Mouse (Mus musculus): ENCODE measurements around the gene Ttc39b.
A peak's percentile ranks its signal among the peaks of the same experiment; 100 is the strongest.
"Not testable (repeated sequence)": the region's sequence is repeated elsewhere in the genome, so short reads cannot be mapped to it uniquely, and the experiment has no call there.

Gene Ttc39b

GRCm38 (mm10) chr4:83273616-83274050, 50.4 kb downstream of the Ttc39b start:
- no peak for DNase-seq (ENCODE audit: low spot score in 2 of 2)

- no peak for DNase-seq (ENCODE audit: low spot score in 2 of 2)
Observed at GRCm38 (mm10) chr4:83272917-83273615, 51.0 kb downstream of the Ttc39b start.

GRCm38 (mm10) chr4:83270481-83270880, 53.6 kb downstream of the Ttc39b start:
- DNase-seq (ENCODE audit: low spot score in 2 of 2), result no peak

GRCm38 (mm10) chr4:83269614-83270013, 54.4 kb downstream of the Ttc39b start:
- DNase-seq (ENCODE audit: low spot score in 2 of 2), result no peak

GRCm38 (mm10) chr4:83265926-83266692, 57.9 kb downstream of the Ttc39b start:
- DNase-seq (ENCODE audit: low spot score in 2 of 2), result no peak

GRCm38 (mm10) chr4:83264832-83265231, 59.2 kb downstream of the Ttc39b start:
- no peak for DNase-seq (ENCODE audit: low spot score in 2 of 2)

- no peak for DNase-seq (ENCODE audit: low spot score in 2 of 2)
Observed at GRCm38 (mm10) chr4:83261998-83262397, 62.1 kb downstream of the Ttc39b start.

GRCm38 (mm10) chr4:83259690-83260089, 64.4 kb downstream of the Ttc39b start:
- DNase-seq (ENCODE audit: low spot score in 2 of 2), result no peak

- no peak for DNase-seq (ENCODE audit: low spot score in 2 of 2)
Observed at GRCm38 (mm10) chr4:83258273-83258672, 65.8 kb downstream of the Ttc39b start.

GRCm38 (mm10) chr4:83257279-83258260, 66.5 kb downstream of the Ttc39b start:
- no peak for DNase-seq (ENCODE audit: low spot score in 2 of 2)

GRCm38 (mm10) chr4:83256779-83257178, 67.3 kb downstream of the Ttc39b start:
- DNase-seq (ENCODE audit: low spot score in 2 of 2), result no peak

GRCm38 (mm10) chr4:83254941-83255340, 69.1 kb downstream of the Ttc39b start:
- DNase-seq (ENCODE audit: low spot score in 2 of 2), result no peak

- DNase-seq (ENCODE audit: low spot score in 2 of 2), result no peak
Observed at GRCm38 (mm10) chr4:83253679-83254078, 70.4 kb downstream of the Ttc39b start.

GRCm38 (mm10) chr4:83243706-83244105, 80.3 kb downstream of the Ttc39b start:
- DNase-seq (ENCODE audit: low spot score in 2 of 2), result no peak

- no peak for DNase-seq (ENCODE audit: low spot score in 2 of 2)
Observed at GRCm38 (mm10) chr4:83241630-83242029, 82.4 kb downstream of the Ttc39b start.

GRCm38 (mm10) chr4:83237656-83238055, 86.4 kb downstream of the Ttc39b start:
- DNase-seq (ENCODE audit: low spot score in 2 of 2), result no peak

GRCm38 (mm10) chr4:83235304-83235703, 88.8 kb downstream of the Ttc39b start:
- DNase-seq (ENCODE audit: low spot score in 2 of 2), result not testable (repeated sequence)

- DNase-seq (ENCODE audit: low spot score in 2 of 2), result no peak
Observed at GRCm38 (mm10) chr4:83234739-83235138, 89.3 kb downstream of the Ttc39b start.

GRCm38 (mm10) chr4:83234132-83234531, 89.9 kb downstream of the Ttc39b start:
- DNase-seq (ENCODE audit: low spot score in 2 of 2), result no peak

- peak; percentile 59 to 69 for DNase-seq (ENCODE audit: low spot score in 2 of 2)
Observed at GRCm38 (mm10) chr4:83233181-83234123, 90.6 kb downstream of the Ttc39b start.
